ENCODE assay signal across 1 mouse cellular context in genomic region chr1:183344886-183345816, GRCm38 (mm10).
A peak's percentile ranks its signal among the peaks of the same experiment; 100 is the strongest.
TF ChIP-seq lines count a peak whose summit lies in the region.

No protein-coding gene starts in this region.

TF ChIP-seq in MEL, 35 proteins besides CTCF, POLR2A, EP300 and RAD21 (continued from another document):
- TF ChIP-seq ELF1 (IDR thresholded peaks at IDR 0.05; ENCODE audit: low read depth, low read length) (peak; percentile 96), MYB (IDR thresholded peaks at IDR 0.05; ENCODE audit: low read depth, low read length) (no peak), USF2 (IDR thresholded peaks at IDR 0.05; ENCODE audit: borderline replicate concordance in 1 of 2, insufficient read depth in 1 of 2, low read depth in 1 of 2, low read length in 2 of 2) (no peak), ZMIZ1 (IDR thresholded peaks at IDR 0.05; ENCODE audit: low read depth, low read length) (peak; percentile 3; the same call in 1 of the 2 replicates), ZNF384 (IDR thresholded peaks at IDR 0.05; ENCODE audit: low read depth, low read length) (no peak), UBTF (IDR thresholded peaks at IDR 0.05; ENCODE audit: borderline replicate concordance, insufficient read depth, low read depth, low read length) (no peak), POLR2AphosphoS5 (IDR thresholded peaks at IDR 0.05; ENCODE audit: borderline replicate concordance, low read depth, low read length) (no peak; the same call in 1 of the 2 replicates), ZC3H11A (IDR thresholded peaks at IDR 0.05; ENCODE audit: low read depth, low read length) (no peak), MEF2A (IDR thresholded peaks at IDR 0.05; ENCODE audit: extremely low read depth, insufficient replicate concordance, low read depth, low read length, poor library complexity, severe bottlenecking) (no peak), MAZ (IDR thresholded peaks at IDR 0.05; ENCODE audit: low read depth, low read length) (no peak), RCOR1 (IDR thresholded peaks at IDR 0.05; ENCODE audit: low read depth, low read length) (no peak), HCFC1 (IDR thresholded peaks at IDR 0.05; ENCODE audit: low read depth, low read length) (peak; percentile 89), TAL1 (IDR thresholded peaks at IDR 0.05; ENCODE audit: low read length) (no peak), SMC3 (IDR thresholded peaks at IDR 0.05; ENCODE audit: low read depth, low read length) (no peak), MYC (IDR thresholded peaks at IDR 0.05; ENCODE audit: low read depth, low read length) (no peak), CHD1 (IDR thresholded peaks at IDR 0.05; ENCODE audit: low read depth, low read length) (no peak), ETS1 (IDR thresholded peaks at IDR 0.05; ENCODE audit: low read depth, low read length) (peak; percentile 45; the same call in 1 of the 2 replicates), TBP (IDR thresholded peaks at IDR 0.05; ENCODE audit: low read depth, low read length) (no peak), USF1 (IDR thresholded peaks at IDR 0.05; ENCODE audit: low read depth, low read length) (no peak), NRF1 (IDR thresholded peaks at IDR 0.05; ENCODE audit: insufficient read depth, low read depth, low read length, poor library complexity, severe bottlenecking) (no peak)
TF ChIP-seq in MEL: peak in this region for 9.
